ENCODE assay signal across 27 mouse cellular contexts in genomic region chr11:6779752-6780151, GRCm38 (mm10). TPM values are rescaled to one million over a fixed set of nuclear protein-coding genes. Genes with fewer than 3 reads are reported as not detected.
"Had no signal": no experiment of that assay in that cellular context is flagged by ENCODE, and none has a peak within 500 bp of the region (broad histone marks: within the 10 kb centered on the region; RNA-seq: fewer than 3 reads in every experiment).

No protein-coding gene starts in this region.

- H3K36me3 ChIP-seq: liver, embryonic 15.5 days; lung, embryonic 15.5 days; midbrain, embryonic 13.5 days; midbrain, embryonic 15.5 days; stomach, embryonic 15.5 days had no signal

- H3K9me3 ChIP-seq: liver, embryonic 15.5 days; midbrain, embryonic 13.5 days; midbrain, embryonic 15.5 days; stomach, embryonic 15.5 days had no signal

- H3K27me3 ChIP-seq: liver, embryonic 15.5 days; lung, embryonic 15.5 days; megakaryocyte, embryonic 14.5 days; midbrain, embryonic 13.5 days; midbrain, embryonic 15.5 days; stomach, embryonic 15.5 days had no signal

- DNase-seq: liver, postnatal 0 days; lung, adult 2 months; lung, postnatal 14 days; lung, postnatal 36 days; right cerebral cortex, postnatal 14 days; thymus, adult 2 months; thymus, postnatal 25 days; thymus, postnatal 4 days had no signal

- H3K4me1 ChIP-seq: liver, embryonic 15.5 days; lung, embryonic 15.5 days; megakaryocyte, embryonic 14.5 days; midbrain, embryonic 15.5 days; stomach, embryonic 15.5 days had no signal

- H3K4me2 ChIP-seq: liver, embryonic 15.5 days; lung, embryonic 15.5 days; midbrain, embryonic 11.5 days; midbrain, embryonic 13.5 days; midbrain, embryonic 15.5 days; stomach, embryonic 15.5 days had no signal

- H3K4me3 ChIP-seq: liver, embryonic 15.5 days; lung, embryonic 15.5 days; megakaryocyte, embryonic 14.5 days; midbrain, embryonic 13.5 days; midbrain, embryonic 15.5 days; stomach, embryonic 15.5 days had no signal

- H3K27ac ChIP-seq: liver, embryonic 15.5 days; lung, embryonic 15.5 days; macrophage; midbrain, embryonic 13.5 days; midbrain, embryonic 15.5 days; stomach, embryonic 15.5 days; stomach, postnatal 0 days had no signal

- ATAC-seq: liver, postnatal 0 days; lung, postnatal 0 days; midbrain, embryonic 13.5 days; midbrain, embryonic 15.5 days had no signal

- H3K9ac ChIP-seq: liver, embryonic 15.5 days; liver, postnatal 0 days; lung, embryonic 15.5 days; midbrain, embryonic 13.5 days; midbrain, embryonic 15.5 days; stomach, embryonic 15.5 days had no signal

RNA-seq across cellular contexts. Expression of gene Gm11983, which starts 57.7 kb away (rescaled TPM):
- total RNA-seq: megakaryocyte progenitor cell, adult 5-6 weeks; midbrain, postnatal 0 days; monocyte, adult 5-6 weeks; neutrophil, adult 5-6 weeks had no signal
- polyA plus RNA-seq: liver, embryonic 15.5 days; liver, postnatal 0 days; lung, adult 2 months; lung, embryonic 15.5 days; lung, postnatal 0 days; macrophage; midbrain, embryonic 11.5 days; midbrain, embryonic 13.5 days; midbrain, embryonic 15.5 days; midbrain, postnatal 0 days; neural tube, embryonic 11.5 days; neural tube, embryonic 14.5 days; spleen, adult 2 months; stomach, embryonic 15.5 days; stomach, postnatal 0 days; testis, adult 2 months; thymus, adult 2 months; urinary bladder, adult 2 months had no signal
